Mouse (Mus musculus): ENCODE measurements around the gene Rac2.

The Rac2 gene

DNA sequence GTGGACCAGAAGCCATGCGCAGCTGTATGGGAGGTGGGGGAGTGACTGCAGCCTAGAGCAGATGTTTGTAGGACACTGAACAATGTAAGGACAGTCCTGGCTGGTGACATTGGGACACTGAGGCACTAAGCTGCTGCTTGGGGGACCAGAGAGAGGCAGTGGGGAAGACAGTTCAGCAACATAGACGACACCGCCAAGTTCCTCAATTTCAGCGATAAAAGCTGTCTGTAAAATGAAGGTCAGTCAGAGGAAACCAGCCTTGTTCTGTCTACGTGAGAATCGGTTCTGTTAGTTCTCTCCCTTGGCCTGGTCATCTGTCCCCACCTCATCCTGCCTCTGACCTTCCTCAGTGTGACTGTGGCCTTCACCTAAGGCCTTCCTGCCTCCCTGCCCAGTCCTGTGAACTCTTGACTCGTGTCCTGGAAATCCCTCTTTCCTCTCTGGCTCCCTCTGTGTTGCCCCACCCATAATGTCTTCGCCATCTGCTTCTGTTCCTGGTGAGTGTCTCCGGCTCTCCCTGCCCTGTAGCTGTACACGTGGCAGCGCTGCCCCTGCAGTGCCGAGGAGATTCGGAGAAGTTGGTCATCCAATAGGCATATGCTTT is 52.4 kb downstream of the Rac2 start:
- peak; percentile 39 for DNase-seq (ENCODE audit: low read depth)

DNA sequence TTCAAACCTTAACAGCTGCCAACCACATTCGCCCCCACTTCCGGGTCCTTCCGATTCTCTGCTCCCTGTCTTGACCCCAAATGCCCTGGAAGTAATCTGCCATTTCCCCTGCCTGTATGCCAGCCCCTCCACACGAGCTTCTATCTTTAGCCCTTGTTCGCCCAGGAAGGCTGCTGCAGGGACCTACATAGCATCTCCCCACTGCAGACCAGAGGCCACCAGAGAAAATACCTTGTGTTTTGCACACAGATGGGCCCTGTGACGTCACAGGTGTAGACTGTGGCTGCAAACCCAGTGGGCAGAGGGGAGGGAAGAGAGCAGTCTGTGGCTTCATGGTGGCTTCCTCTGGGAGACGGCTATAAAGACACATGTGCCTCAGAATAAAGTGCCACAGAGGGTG is 54.4 kb downstream of the Rac2 start:
- peak; percentile 49 for DNase-seq (ENCODE audit: low read depth)

DNA sequence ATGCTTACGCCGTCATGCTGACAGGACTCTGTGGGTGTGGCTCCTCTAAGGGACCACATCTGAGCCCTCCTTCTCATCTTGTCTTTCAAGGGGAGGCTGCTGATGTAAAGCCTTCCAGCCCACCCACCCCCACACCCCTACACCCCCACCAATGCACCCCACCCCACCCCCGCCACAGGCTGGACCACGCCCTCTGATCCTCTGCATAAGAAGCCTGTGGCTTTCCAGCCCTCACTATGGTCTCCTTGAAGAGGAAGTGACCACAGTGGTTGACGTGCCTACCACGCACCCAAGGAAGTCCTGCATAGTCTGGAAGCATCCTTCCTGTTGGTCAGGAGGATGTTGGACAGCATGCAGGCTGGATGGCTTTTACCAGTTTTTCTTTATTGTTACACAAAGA is 56.8 kb downstream of the Rac2 start:
- DNase-seq (ENCODE audit: low read depth) = peak; percentile 68

DNA sequence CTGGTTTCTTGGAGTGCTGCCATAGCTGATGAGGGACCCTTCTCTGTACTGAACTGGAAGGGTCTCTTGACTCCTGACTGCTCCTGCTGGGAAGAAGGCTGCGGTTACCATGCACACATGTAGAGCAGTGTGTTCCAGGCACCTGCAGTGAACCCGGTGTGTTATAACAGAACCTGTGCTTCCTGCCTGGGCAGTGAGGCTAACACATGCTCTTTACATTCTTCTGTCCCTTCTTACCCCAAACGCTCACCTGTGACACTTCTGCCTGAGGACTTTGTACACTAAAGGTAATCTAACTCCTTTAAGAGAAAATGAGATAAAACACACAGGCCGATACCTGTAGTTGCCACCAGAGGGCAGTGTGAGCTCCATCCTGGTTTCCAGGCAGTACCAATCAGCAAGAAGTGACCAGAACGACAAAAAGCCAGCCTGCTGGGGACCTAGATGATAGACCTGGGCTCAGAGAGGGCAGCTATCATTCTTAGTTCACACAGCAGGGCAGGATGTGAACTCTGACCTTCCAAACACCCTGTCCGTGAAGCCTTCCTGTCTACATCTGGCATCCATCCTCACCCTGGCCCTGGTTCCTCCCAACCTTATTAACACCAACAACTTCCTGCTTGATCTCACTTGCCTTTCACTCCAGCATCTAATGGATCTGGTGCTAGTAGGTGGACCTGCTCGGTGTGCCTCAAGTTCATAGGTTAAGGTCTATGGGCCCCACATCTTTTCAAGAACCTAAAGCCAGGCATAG is 58.0 kb downstream of the Rac2 start:
- DNase-seq (ENCODE audit: low read depth) = peak; percentile 76

DNA sequence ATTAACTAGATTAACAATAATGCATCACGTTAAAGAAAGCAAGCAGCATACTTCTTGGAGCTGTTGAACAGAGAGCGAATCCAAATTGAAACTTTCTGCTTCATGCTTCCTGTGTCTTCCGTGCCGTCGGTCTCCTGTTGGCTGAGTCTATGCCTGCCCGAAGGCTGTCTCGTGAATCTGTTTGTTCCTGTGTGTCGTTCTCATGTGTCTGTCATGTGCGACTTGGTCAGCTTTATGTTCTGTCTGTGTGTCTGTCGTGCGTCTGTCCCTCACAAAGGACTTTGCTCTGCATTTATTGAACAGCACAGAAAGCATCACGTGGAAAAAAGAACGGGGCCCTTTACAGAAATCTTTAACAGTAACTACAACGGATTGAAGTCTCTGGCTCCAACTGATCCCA is 59.6 kb downstream of the Rac2 start:
- no peak for DNase-seq (ENCODE audit: low read depth)

DNA sequence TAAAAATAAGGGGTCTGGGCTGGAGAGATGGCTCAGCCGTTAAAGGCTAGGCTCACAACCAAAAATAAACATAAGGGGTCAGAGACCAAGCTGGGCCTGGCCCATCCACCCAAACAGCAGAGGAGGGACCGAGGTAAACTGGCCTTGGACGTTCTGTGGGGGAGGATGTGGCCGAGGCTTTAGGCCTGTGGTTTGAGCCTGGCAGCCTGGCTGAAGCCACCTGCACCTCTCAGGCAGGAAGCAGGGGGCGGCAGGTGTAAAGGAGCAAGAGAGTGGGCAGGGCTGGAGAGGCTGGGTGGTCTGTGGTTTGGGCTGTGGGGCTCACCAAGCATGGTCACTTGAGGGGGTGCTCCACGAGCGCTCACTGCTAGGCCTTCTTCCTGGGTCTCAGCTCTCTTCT is 60.6 kb downstream of the Rac2 start:
- peak; percentile 56 for DNase-seq (ENCODE audit: low read depth)

DNA sequence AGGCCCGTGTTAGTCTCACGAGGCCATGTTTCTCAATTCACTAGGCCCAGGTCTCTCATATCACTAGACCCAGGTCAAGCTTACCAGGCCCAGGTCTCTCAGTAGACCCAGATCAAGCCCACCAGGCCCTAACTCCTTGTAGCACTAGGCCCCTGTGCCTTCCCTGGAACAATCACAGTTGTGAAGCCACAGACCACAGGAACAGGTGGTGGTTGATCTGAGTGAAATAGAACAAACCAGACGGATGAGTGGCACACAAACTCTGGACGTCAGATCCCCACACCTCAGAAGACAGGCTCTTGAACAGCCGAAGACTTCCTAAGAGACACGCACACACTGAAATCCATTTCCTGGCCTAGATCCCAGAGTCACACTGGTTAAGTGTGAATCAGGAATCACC is 61.8 kb downstream of the Rac2 start:
- peak; percentile 58 for DNase-seq (ENCODE audit: low read depth)

DNA sequence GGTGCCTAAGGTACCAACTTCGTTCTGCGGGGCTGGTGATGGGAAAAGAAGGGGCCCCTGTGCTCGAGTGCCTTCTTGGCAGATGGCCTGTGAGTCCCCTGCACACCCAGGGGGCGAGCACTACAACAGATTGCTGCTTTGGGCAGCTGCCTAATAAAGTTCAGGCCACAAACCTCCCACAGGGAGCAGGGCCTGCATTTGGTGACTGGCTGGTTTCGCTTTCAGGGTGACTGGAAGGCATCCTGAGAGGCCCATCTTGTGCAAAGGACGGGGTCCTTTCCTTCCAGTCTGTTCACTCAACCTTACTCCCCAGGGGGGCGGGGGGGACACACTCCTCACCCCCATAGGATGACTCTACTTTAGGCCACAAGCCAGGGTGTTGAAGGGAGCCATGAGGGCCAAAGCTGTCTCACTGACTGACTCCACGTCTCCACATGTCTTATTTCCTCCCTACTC is 62.4 kb downstream of the Rac2 start:
- peak; percentile 53 for DNase-seq (ENCODE audit: low read depth)

DNA sequence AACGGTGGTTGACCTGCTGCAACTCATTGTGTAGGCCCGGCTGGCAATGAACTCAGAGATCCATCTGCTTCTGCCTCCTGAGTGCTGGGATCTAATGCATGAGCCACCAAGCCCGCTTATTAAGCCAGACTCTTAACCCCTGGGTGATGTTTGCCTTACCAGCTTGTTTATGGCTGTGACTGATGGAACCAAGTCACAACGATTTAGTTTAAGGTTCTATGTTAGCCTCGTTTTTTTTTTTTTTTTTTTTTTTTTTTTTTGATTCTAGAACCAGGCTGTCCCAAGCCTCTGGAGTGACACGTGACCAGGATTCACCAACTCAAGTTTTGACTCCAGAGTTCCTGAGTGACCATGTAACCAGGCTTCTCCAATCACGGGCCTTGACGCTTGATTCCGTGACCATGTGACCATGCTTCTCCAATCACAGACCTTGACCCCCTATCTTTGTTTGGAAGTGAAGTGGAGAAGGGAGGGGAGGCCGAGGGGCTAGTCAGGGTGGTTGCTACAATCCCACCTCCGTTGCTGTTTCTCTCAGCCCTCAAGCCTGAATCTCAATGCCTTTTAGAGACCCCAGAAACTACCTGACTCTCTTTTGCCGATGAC is 63.2 kb downstream of the Rac2 start:
- DNase-seq (ENCODE audit: low read depth) = no peak

All from 416B (cell line).